Mouse (Mus musculus): ENCODE measurements around the gene Prr19. TPM values are rescaled to one million over a fixed set of nuclear protein-coding genes. Genes with fewer than 3 reads are reported as not detected.
A peak's percentile ranks its signal among the peaks of the same experiment; 100 is the strongest.

The Prr19 gene
- polyA plus RNA-seq, 2 experiments, result 0.44 to 1.1 TPM

DNA sequence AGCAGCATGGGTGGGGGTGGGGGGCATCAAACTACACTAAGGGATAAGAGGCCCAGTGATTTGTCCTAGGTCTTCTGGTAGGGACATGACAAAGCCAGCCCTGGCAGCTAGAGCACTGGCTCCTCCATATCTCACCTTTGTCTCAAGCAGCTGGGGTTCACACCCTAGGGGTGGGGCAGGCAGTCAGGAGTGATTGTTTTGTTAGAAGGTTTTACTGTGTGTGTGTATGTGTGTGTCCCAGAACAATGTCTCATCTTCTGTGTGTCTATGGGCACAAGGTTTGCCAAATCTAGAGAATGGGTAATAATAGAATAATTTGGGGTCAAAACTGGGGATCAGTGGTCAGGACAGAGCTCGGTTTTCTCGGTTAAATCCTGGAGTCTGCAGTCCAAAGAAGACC lies 4.3 kb downstream of the Prr19 start:
- no peaks in the 10 kb centered on the region; the same call in 1 of the 2 replicates for H3K27me3 ChIP-seq (ENCODE audit: control insufficient read depth, insufficient read depth, low read length)
- WGBS, result 0% methylated on average over 2 of the region's 2 CpGs
- ATAC-seq (ENCODE audit: low FRiP score, low read depth), result no peak
- no peak overlapping the region for H3K9ac ChIP-seq (ENCODE audit: low read depth, low read length, severe bottlenecking)
- H3K36me3 ChIP-seq (ENCODE audit: control insufficient read depth, insufficient read depth, low read length), result no peaks in the 10 kb centered on the region
- DNase-seq (ENCODE audit: low spot score), result no peak
- no peak overlapping the region; the same call in 1 of the 2 replicates for H3K4me3 ChIP-seq (replicated peaks; ENCODE audit: low read length)
- H3K9me3 ChIP-seq (ENCODE audit: control insufficient read depth, low read length), result no peaks in the 10 kb centered on the region
- no peak overlapping the region for H3K27ac ChIP-seq (replicated peaks; ENCODE audit: low read depth, low read length)
- H3K4me2 ChIP-seq (replicated peaks; ENCODE audit: low read depth, low read length, severe bottlenecking), result peak overlapping the region; percentile 86
- 0 out of 2 replicates have a peak, but pooled peaks cover 4% of the 10 kb centered on the region for H3K4me1 ChIP-seq (ENCODE audit: control insufficient read depth, insufficient read depth, low read length)
- no peak for TF ChIP-seq POLR2A (IDR thresholded peaks at IDR 0.05; ENCODE audit: borderline replicate concordance, extremely low read depth, insufficient read depth, insufficient read length)

DNA sequence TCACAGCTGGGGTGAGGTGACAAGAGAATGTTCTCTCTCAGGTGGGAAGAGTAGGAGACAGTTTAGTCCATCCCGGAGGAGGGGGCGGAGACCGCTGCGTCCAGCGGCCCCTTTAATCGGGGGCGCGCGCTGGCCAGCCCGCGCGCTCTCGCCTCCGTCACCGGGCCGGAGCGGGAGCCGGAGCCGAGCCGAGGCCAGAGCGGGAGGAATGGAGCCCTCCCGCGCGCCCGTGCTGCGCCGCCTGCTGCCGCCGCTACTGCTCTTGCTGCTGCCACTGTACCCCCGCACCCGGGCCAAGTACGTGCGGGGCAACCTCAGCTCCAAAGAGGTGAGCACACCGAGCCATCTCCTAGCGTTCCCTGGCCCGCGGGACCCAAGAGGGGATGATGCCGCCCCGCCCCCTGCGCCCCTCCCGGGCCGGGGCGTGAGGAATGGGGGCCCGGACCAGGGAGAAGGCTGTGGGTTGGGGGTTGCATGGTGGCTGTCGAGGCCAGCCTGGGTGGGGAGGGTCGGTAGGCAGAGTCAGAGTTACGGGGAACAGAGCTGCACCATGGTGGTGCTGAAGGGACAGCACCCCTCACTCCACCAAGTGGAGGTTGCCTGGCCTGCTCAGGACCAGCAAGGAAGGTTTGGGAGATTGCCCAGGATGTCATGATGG lies 4.9 kb downstream of the Prr19 start, which contains the start of gene Tmem145:
TSS of gene Tmem145 (plus strand) at position 151 of the 658 bp plus-strand sequence.
- Histone ChIP-seq H3K4me3 (replicated peaks; ENCODE audit: low read length) (peak within 1 kb of the TSS; percentile 47), H3K9me3 (ENCODE audit: control insufficient read depth, low read length) (no peaks in the 10 kb centered on the region), H3K4me1 (ENCODE audit: control insufficient read depth, insufficient read depth, low read length) (0 out of 2 replicates have a peak, but pooled peaks cover 4% of the 10 kb centered on the region), H3K9ac (ENCODE audit: low read depth, low read length, severe bottlenecking) (no peak within 1 kb of the TSS), H3K36me3 (ENCODE audit: control insufficient read depth, insufficient read depth, low read length) (no peaks in the 10 kb centered on the region), H3K27ac (replicated peaks; ENCODE audit: low read depth, low read length) (no peak within 1 kb of the TSS), H3K4me2 (replicated peaks; ENCODE audit: low read depth, low read length, severe bottlenecking) (peak within 1 kb of the TSS; percentile 86), H3K27me3 (ENCODE audit: control insufficient read depth, insufficient read depth, low read length) (no peaks in the 10 kb centered on the region; the same call in 1 of the 2 replicates)
- DNase-seq (ENCODE audit: low spot score) (peak; percentile 83), ATAC-seq (ENCODE audit: low FRiP score, low read depth) (peak; percentile 86)
- WGBS, result under 1% methylated on average over 22 of the region's 47 CpGs
- TF ChIP-seq POLR2A (IDR thresholded peaks at IDR 0.05; ENCODE audit: borderline replicate concordance, extremely low read depth, insufficient read depth, insufficient read length), result no peak

DNA sequence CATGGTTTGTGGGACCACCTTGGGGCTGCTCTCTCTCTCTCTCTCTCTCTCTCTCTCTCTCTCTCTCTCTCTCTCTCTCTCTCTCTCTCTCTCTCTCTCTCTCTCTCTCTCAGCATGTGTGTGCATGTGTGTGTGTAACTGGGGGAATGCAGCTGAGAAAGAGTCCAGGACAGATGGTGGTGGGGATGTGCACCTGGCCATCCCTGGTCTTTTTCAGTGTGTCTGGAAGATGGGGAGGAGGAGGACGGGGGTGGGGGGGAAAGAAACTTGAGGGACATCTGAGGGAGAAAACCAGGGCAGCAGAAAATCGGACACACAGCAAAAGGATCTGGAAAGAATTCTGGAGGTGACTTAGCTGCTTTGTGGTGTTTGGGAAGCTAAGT lies 5.4 kb downstream of the Prr19 start:
- no peak for DNase-seq (ENCODE audit: low spot score)
- Histone ChIP-seq H3K36me3 (ENCODE audit: control insufficient read depth, insufficient read depth, low read length) (no peaks in the 10 kb centered on the region), H3K27ac (replicated peaks; ENCODE audit: low read depth, low read length) (no peak overlapping the region), H3K4me3 (replicated peaks; ENCODE audit: low read length) (no peak overlapping the region), H3K4me2 (replicated peaks; ENCODE audit: low read depth, low read length, severe bottlenecking) (no peak overlapping the region), H3K27me3 (ENCODE audit: control insufficient read depth, insufficient read depth, low read length) (no peaks in the 10 kb centered on the region; the same call in 1 of the 2 replicates), H3K9me3 (ENCODE audit: control insufficient read depth, low read length) (no peaks in the 10 kb centered on the region), H3K9ac (ENCODE audit: low read depth, low read length, severe bottlenecking) (no peak overlapping the region), H3K4me1 (ENCODE audit: control insufficient read depth, insufficient read depth, low read length) (0 out of 2 replicates have a peak, but pooled peaks cover 4% of the 10 kb centered on the region)
- no peak for ATAC-seq (ENCODE audit: low FRiP score, low read depth)
- no peak for TF ChIP-seq POLR2A (IDR thresholded peaks at IDR 0.05; ENCODE audit: borderline replicate concordance, extremely low read depth, insufficient read depth, insufficient read length)
- WGBS, result 41% methylated on average over 2 of the region's 2 CpGs

DNA sequence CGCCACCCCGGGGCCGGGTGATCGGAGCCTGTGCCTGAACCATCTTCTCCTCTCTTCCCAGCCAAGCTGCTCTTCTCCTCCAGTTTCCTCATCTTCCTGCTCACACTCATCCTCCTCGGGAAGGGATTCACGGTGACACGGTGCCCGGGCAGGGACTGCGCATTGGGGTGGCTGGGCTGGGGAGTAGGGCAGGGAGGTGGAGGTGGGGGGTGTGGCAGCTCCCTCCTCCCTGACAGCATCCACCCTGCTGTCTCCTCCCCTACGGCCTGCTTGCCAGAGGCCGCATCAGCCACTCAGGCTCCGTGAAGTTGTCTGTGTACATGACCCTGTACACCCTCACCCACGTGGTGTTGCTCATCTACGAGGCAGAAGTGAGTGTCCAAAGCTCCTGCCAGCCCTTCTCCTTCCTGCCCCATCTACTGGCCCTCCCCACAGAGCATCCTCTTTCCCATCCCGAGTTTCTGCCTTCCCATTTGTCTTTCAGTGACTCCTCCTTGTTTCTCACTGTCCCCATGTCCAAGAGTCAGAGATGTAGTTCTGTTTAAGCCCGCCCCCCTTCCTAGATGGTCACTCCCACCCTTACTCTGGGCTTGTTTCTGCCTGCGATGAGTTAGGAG lies 7.6 kb downstream of the Prr19 start:
- DNase-seq (ENCODE audit: low spot score), result no peak
- WGBS, result 53% methylated on average over 17 of the region's 17 CpGs
- Histone ChIP-seq H3K36me3 (ENCODE audit: control insufficient read depth, insufficient read depth, low read length) (no peaks in the 10 kb centered on the region), H3K27ac (replicated peaks; ENCODE audit: low read depth, low read length) (no peak overlapping the region), H3K9ac (ENCODE audit: low read depth, low read length, severe bottlenecking) (no peak overlapping the region), H3K9me3 (ENCODE audit: control insufficient read depth, low read length) (no peaks in the 10 kb centered on the region), H3K4me2 (replicated peaks; ENCODE audit: low read depth, low read length, severe bottlenecking) (no peak overlapping the region), H3K27me3 (ENCODE audit: control insufficient read depth, insufficient read depth, low read length) (peaks cover 9% of the 10 kb centered on the region), H3K4me3 (replicated peaks; ENCODE audit: low read length) (no peak overlapping the region), H3K4me1 (ENCODE audit: control insufficient read depth, insufficient read depth, low read length) (0 out of 2 replicates have a peak, but pooled peaks cover 4% of the 10 kb centered on the region)
- no peak for ATAC-seq (ENCODE audit: low FRiP score, low read depth)
- TF ChIP-seq POLR2A (IDR thresholded peaks at IDR 0.05; ENCODE audit: borderline replicate concordance, extremely low read depth, insufficient read depth, insufficient read length), result no peak

DNA sequence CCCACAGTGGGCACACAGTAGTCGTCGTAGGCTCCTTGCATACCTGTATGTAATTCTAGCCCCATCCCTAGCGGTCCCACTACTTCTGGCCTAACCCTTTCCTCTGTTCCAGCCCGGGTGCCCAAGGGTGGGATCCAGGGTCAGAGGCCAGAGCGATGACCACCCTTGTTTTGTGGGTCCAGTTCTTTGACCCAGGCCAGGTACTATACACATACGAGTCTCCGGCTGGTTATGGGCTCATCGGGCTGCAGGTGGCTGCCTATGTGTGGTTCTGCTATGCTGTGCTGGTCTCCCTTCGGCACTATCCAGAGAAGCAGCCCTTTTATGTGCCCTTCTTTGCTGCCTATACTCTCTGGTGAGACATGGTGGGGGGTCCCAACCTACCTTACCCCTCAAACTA lies 8.2 kb downstream of the Prr19 start:
- WGBS, result 78% methylated on average over 9 of the region's 9 CpGs
- TF ChIP-seq POLR2A (IDR thresholded peaks at IDR 0.05; ENCODE audit: borderline replicate concordance, extremely low read depth, insufficient read depth, insufficient read length), result no peak
- 0 out of 2 replicates have a peak, but pooled peaks cover 4% of the 10 kb centered on the region for H3K4me1 ChIP-seq (ENCODE audit: control insufficient read depth, insufficient read depth, low read length)
- ATAC-seq (ENCODE audit: low FRiP score, low read depth) (no peak), DNase-seq (ENCODE audit: low spot score) (no peak)
- no peak overlapping the region for H3K27ac ChIP-seq (replicated peaks; ENCODE audit: low read depth, low read length)
- H3K4me2 ChIP-seq (replicated peaks; ENCODE audit: low read depth, low read length, severe bottlenecking), result no peak overlapping the region
- no peak overlapping the region for H3K4me3 ChIP-seq (replicated peaks; ENCODE audit: low read length)
- no peak overlapping the region for H3K9ac ChIP-seq (ENCODE audit: low read depth, low read length, severe bottlenecking)
- H3K27me3 ChIP-seq (ENCODE audit: control insufficient read depth, insufficient read depth, low read length), result peaks cover 14% of the 10 kb centered on the region
- H3K36me3 ChIP-seq (ENCODE audit: control insufficient read depth, insufficient read depth, low read length), result no peaks in the 10 kb centered on the region
- no peaks in the 10 kb centered on the region for H3K9me3 ChIP-seq (ENCODE audit: control insufficient read depth, low read length)

Data from limb, embryonic 14.5 days (tissue).